Mouse (Mus musculus) kidney, adult 2 months (tissue): ENCODE results near the gene Gm13889. TPM values are rescaled to one million over a fixed set of nuclear protein-coding genes. Genes with fewer than 3 reads are reported as not detected.

Experiments
- DNase-seq: peaks from one replicate; pipeline ENCODE4 v3.0.0; 2021
- H3K27ac ChIP-seq: fragments of 200-500 bp; 2 replicates; pipeline ENCODE4 v1.5.1; 2012; ENCODE audit warnings: low read depth, low read length, control low read depth, inconsistent platforms; ENCODE audit not compliant: insufficient read depth
- H3K27me3 ChIP-seq: fragments of 200-500 bp; replicated peaks from 2 replicates; pipeline ENCODE4 v1.6.1; 2012; ENCODE audit warnings: mild to moderate bottlenecking, moderate library complexity, low read length, inconsistent platforms; ENCODE audit not compliant: control insufficient read depth, insufficient read depth
- H3K36me3 ChIP-seq: fragments of 200-500 bp; 2 replicates; pipeline ENCODE4 v1.6.1; 2012; ENCODE audit warnings: mild to moderate bottlenecking, moderate library complexity, low read length, inconsistent platforms; ENCODE audit not compliant: control insufficient read depth, insufficient read depth
- H3K4me1 ChIP-seq: fragments of 200-500 bp; 2 replicates; pipeline ENCODE4 v1.6.1; 2011; ENCODE audit warnings: low read length; ENCODE audit not compliant: control insufficient read depth, insufficient read depth
- H3K4me3 ChIP-seq: fragments of 200-500 bp; 2 replicates; pipeline ENCODE4 v1.5.1; 2011; ENCODE audit warnings: mild to moderate bottlenecking, low read depth, low read length, control low read depth; ENCODE audit not compliant: insufficient read depth
- CTCF ChIP-seq: fragments of 200-500 bp; conservative IDR thresholded peaks from 2 replicates; pipeline ENCODE4 v1.5.1; 2011; ENCODE audit warnings: low read depth, mild to moderate bottlenecking, control low read depth, low read length, moderate library complexity, mixed read lengths; ENCODE audit not compliant: insufficient read depth, insufficient read length
- POLR2A ChIP-seq: fragments of 200-500 bp; IDR thresholded peaks from one replicate; pipeline ENCODE4 v1.6.1; 2011; ENCODE audit warnings: low read depth, low read length, control low read depth
- WGBS: fragments of 180-500 bp; shearing (Covaris S2); methylation state at CpG from one replicate; pipeline ENCODE4 v1.1.7; 2018; 5-methylcytosine and 5-hydroxymethylcytosine counted together
- polyA plus RNA-seq: library from polyadenylated mRNA; depleted of rRNA; stranded (reverse); fragments of >200 nt; gene quantifications from 2 replicates; pipeline ENCODE4 v1.2.3, GENCODE M21; 2012; rRNA removed

Gm13889 gene
- polyA plus RNA-seq, 1 experiment, result 12.2 TPM

- H3K4me1 ChIP-seq, result no peaks in the 10 kb centered on the region
- WGBS, result 95% methylated on average over 2 of the region's 2 CpGs
- TF ChIP-seq CTCF (no peak), POLR2A (no peak)
- no peak for DNase-seq
- no peak overlapping the region for H3K27ac ChIP-seq
- no peaks in the 10 kb centered on the region for H3K27me3 ChIP-seq
- no peaks in the 10 kb centered on the region for H3K36me3 ChIP-seq
- no peak overlapping the region for H3K4me3 ChIP-seq
Observed at GRCm38 (mm10) chr2:93913552-93913951, 43.4 kb downstream of the Gm13889 start.

- TF ChIP-seq POLR2A (no peak), CTCF (no peak)
Observed at GRCm38 (mm10) chr2:93911942-93912341, 45.1 kb downstream of the Gm13889 start.

GRCm38 (mm10) chr2:93909716-93910115 lies 47.3 kb downstream of the Gm13889 start:
- Histone ChIP-seq H3K27me3 (no peaks in the 10 kb centered on the region), H3K4me3 (no peak overlapping the region), H3K4me1 (no peaks in the 10 kb centered on the region), H3K27ac (no peak overlapping the region), H3K36me3 (no peaks in the 10 kb centered on the region)
- 47% methylated on average over 5 of the region's 5 CpGs for WGBS
- TF ChIP-seq POLR2A (no peak), CTCF (no peak)
- peak; percentile 14 for DNase-seq

More at GRCm38 (mm10) chr2:93911942-93912341, 45.1 kb downstream of the Gm13889 start:
- Histone ChIP-seq H3K4me1 (no peaks in the 10 kb centered on the region), H3K27me3 (no peaks in the 10 kb centered on the region), H3K36me3 (no peaks in the 10 kb centered on the region), H3K27ac (no peak overlapping the region), H3K4me3 (no peak overlapping the region)
- peak; percentile 66 for DNase-seq
- 74% methylated on average over 10 of the region's 10 CpGs for WGBS

GRCm38 (mm10) chr2:93907519-93908294 lies 49.3 kb downstream of the Gm13889 start:
- TF ChIP-seq CTCF (no peak), POLR2A (no peak)
- WGBS, result 54% methylated on average over 9 of the region's 9 CpGs

GRCm38 (mm10) chr2:93906316-93906715 lies 50.7 kb downstream of the Gm13889 start:
- DNase-seq, result peak; percentile 69
- Histone ChIP-seq H3K4me3 (no peak overlapping the region), H3K27me3 (no peaks in the 10 kb centered on the region), H3K4me1 (no peaks in the 10 kb centered on the region), H3K36me3 (no peaks in the 10 kb centered on the region), H3K27ac (0 out of 2 replicates have a peak overlapping the region, but pooled peaks have one; percentile 24)
- TF ChIP-seq CTCF (no peak), POLR2A (no peak)
- WGBS, result 45% methylated on average over 4 of the region's 4 CpGs

More at GRCm38 (mm10) chr2:93907519-93908294, 49.3 kb downstream of the Gm13889 start:
- Histone ChIP-seq H3K4me3 (no peak overlapping the region), H3K27me3 (no peaks in the 10 kb centered on the region), H3K27ac (no peak overlapping the region), H3K36me3 (no peaks in the 10 kb centered on the region), H3K4me1 (no peaks in the 10 kb centered on the region)
- DNase-seq, result peak; percentile 70

Other genes starting within 250 kb of the Gm13889 start
- gene Ext2, start 134.6 kb downstream of the Gm13889 start, polyA plus RNA-seq, result 46.5 and 50.7 TPM in 2 replicates
- gene Accs, start 107.3 kb downstream of the Gm13889 start, polyA plus RNA-seq, result 14.8 and 16.3 TPM in 2 replicates
- gene Accsl, start 88.0 kb downstream of the Gm13889 start, polyA plus RNA-seq, result 0.16 and 0.17 TPM in 2 replicates
- not detected in 2 replicates for gene Gm27027, start 39.2 kb upstream of the Gm13889 start, polyA plus RNA-seq
- gene Alkbh3, start 53.6 kb upstream of the Gm13889 start, polyA plus RNA-seq, result 59.8 and 62.3 TPM in 2 replicates
- gene Hsd17b12, start 200.8 kb upstream of the Gm13889 start, polyA plus RNA-seq, result 27.2 and 32.4 TPM in 2 replicates